Mouse (Mus musculus) forebrain, postnatal 0 days (tissue): Measurements from ENCODE around the gene Atoh8. TPM values are rescaled to one million over a fixed set of nuclear protein-coding genes. Genes with fewer than 3 reads are reported as not detected.

Experiments
- ATAC-seq: fragments of 200-750 bp; cut with Nextera tagmentation; 2 replicates; pipeline ENCODE4 v1.8.0; 2017; ENCODE audit warnings: mild to moderate bottlenecking, moderate library complexity
- DNase-seq: peaks from one replicate; pipeline ENCODE4 v3.0.0-alpha.2; 2015
- H3K27ac ChIP-seq: fragments of 300-500 bp; sonication (generic); 2 replicates; pipeline ENCODE4 v1.5.1; 2014; ENCODE audit warnings: low read depth, mild to moderate bottlenecking, antibody characterized with exemption, low read length, moderate library complexity, mixed read lengths
- H3K27me3 ChIP-seq: fragments of 300-500 bp; sonication (generic); 2 replicates; pipeline ENCODE4 v1.6.1; 2014; ENCODE audit warnings: mild to moderate bottlenecking, low read length, mixed read lengths; ENCODE audit not compliant: insufficient read depth
- H3K36me3 ChIP-seq: fragments of 300-500 bp; sonication (generic); 2 replicates; pipeline ENCODE4 v1.6.1; 2014; ENCODE audit warnings: mild to moderate bottlenecking, moderate library complexity; ENCODE audit not compliant: insufficient read depth
- H3K4me1 ChIP-seq: fragments of 300-500 bp; sonication (generic); 2 replicates; pipeline ENCODE4 v1.6.1; 2014; ENCODE audit warnings: antibody characterized with exemption; ENCODE audit not compliant: insufficient read depth
- H3K4me2 ChIP-seq: fragments of 300-500 bp; sonication (generic); 2 replicates; pipeline ENCODE4 v1.6.1; 2014; ENCODE audit warnings: low read depth, mild to moderate bottlenecking, moderate library complexity
- H3K4me3 ChIP-seq: fragments of 300-500 bp; sonication (generic); 2 replicates; pipeline ENCODE4 v1.5.1; 2014; ENCODE audit warnings: low read depth, low read length, mixed read lengths
- H3K9ac ChIP-seq: fragments of 300-500 bp; sonication (generic); 2 replicates; pipeline ENCODE4 v1.6.1; 2014; ENCODE audit warnings: mild to moderate bottlenecking
- H3K9me3 ChIP-seq: fragments of 300-500 bp; sonication (generic); 2 replicates; pipeline ENCODE4 v1.6.1; 2016; ENCODE audit warnings: low read length
- CTCF ChIP-seq: sonication (generic); IDR thresholded peaks from 2 replicates; pipeline ENCODE4 v1.5.1; 2016; ENCODE audit warnings: antibody characterized with exemption, control low read depth, low read depth
- WGBS: fragments of 180-500 bp; shearing (Covaris S2); extraction: QIAGEN DNeasy Blood & Tissue Kit; methylation state at CpG from one replicate; pipeline ENCODE4 v1.1.7; 2014; 5-methylcytosine and 5-hydroxymethylcytosine counted together
- polyA plus RNA-seq: library from polyadenylated mRNA; unstranded; fragments of >200 nt; fragmentation: Nextera tagmentation; extraction: Ambion mirVana; gene quantifications from 2 replicates; pipeline ENCODE4 v1.2.1, GENCODE M21; 2015
- total RNA-seq: library from RNA; depleted of rRNA; stranded (reverse); fragments of >200 nt; gene quantifications from 2 replicates; pipeline ENCODE4 v1.2.3, GENCODE M21; 2014

Gene Atoh8
- total and polyA plus RNA-seq, 2 experiments from 2014 or later = 3.9 to 6.9 TPM

GRCm38 (mm10) chr6:72190120-72190519, 45.3 kb downstream of the Atoh8 start:
- no peaks in the 10 kb centered on the region for H3K4me1 ChIP-seq
- H3K36me3 ChIP-seq = no peaks in the 10 kb centered on the region
- no peak overlapping the region for H3K9ac ChIP-seq
- DNase-seq = no peak
- no peaks in the 10 kb centered on the region for H3K27me3 ChIP-seq
- ATAC-seq = no peak
- no peak overlapping the region for H3K4me3 ChIP-seq
- no peak for TF ChIP-seq CTCF
- no peak overlapping the region for H3K27ac ChIP-seq
- 48% methylated on average over 6 of the region's 6 CpGs for WGBS
- H3K4me2 ChIP-seq = no peak overlapping the region
- H3K9me3 ChIP-seq = no peaks in the 10 kb centered on the region

GRCm38 (mm10) chr6:72189061-72189863, 46.1 kb downstream of the Atoh8 start:
- ATAC-seq (peak; percentile 41; the same call in 1 of the 2 replicates), DNase-seq (peak; percentile 31)
- peak overlapping the region; percentile 23 for H3K4me3 ChIP-seq
- no peaks in the 10 kb centered on the region for H3K36me3 ChIP-seq
- H3K9me3 ChIP-seq = no peaks in the 10 kb centered on the region
- peak overlapping the region; percentile 51 for H3K4me2 ChIP-seq
- H3K27me3 ChIP-seq = no peaks in the 10 kb centered on the region
- TF ChIP-seq CTCF = no peak
- 7% methylated on average over 29 of the region's 29 CpGs for WGBS
- H3K27ac ChIP-seq = no peak overlapping the region
- H3K4me1 ChIP-seq = no peaks in the 10 kb centered on the region
- peak overlapping the region; percentile 2; the same call in 1 of the 2 replicates for H3K9ac ChIP-seq

- no peak for TF ChIP-seq CTCF
- WGBS = 81% methylated on average over 6 of the region's 6 CpGs
- no peak overlapping the region for H3K27ac ChIP-seq
- DNase-seq (no peak), ATAC-seq (no peak)
- H3K9me3 ChIP-seq = no peaks in the 10 kb centered on the region
- H3K36me3 ChIP-seq = no peaks in the 10 kb centered on the region
- no peak overlapping the region for H3K4me3 ChIP-seq
- H3K27me3 ChIP-seq = no peaks in the 10 kb centered on the region
- H3K4me1 ChIP-seq = no peaks in the 10 kb centered on the region
- no peak overlapping the region for H3K4me2 ChIP-seq
- H3K9ac ChIP-seq = no peak overlapping the region
Observed at GRCm38 (mm10) chr6:72186809-72187208, 48.6 kb downstream of the Atoh8 start.

- no peak overlapping the region for H3K4me2 ChIP-seq
- no peak overlapping the region for H3K27ac ChIP-seq
- WGBS = 6% methylated on average over 6 of the region's 6 CpGs
- no peak overlapping the region for H3K4me3 ChIP-seq
- peak; percentile 98 for TF ChIP-seq CTCF
- H3K9me3 ChIP-seq = no peaks in the 10 kb centered on the region
- peak; percentile 68; the same call in 1 of the 2 replicates for ATAC-seq
- peak; percentile 86 for DNase-seq
- H3K36me3 ChIP-seq = no peaks in the 10 kb centered on the region
- H3K9ac ChIP-seq = no peak overlapping the region
- H3K27me3 ChIP-seq = no peaks in the 10 kb centered on the region
- no peaks in the 10 kb centered on the region for H3K4me1 ChIP-seq
Observed at GRCm38 (mm10) chr6:72185893-72186490, 49.4 kb downstream of the Atoh8 start.

GRCm38 (mm10) chr6:72184576-72184975, 50.8 kb downstream of the Atoh8 start:
- ATAC-seq = no peak
- no peak for TF ChIP-seq CTCF
- Histone ChIP-seq H3K9me3 (no peaks in the 10 kb centered on the region), H3K4me1 (no peaks in the 10 kb centered on the region), H3K9ac (no peak overlapping the region), H3K27ac (no peak overlapping the region), H3K27me3 (no peaks in the 10 kb centered on the region), H3K4me2 (no peak overlapping the region), H3K4me3 (no peak overlapping the region), H3K36me3 (no peaks in the 10 kb centered on the region)
- 77% methylated on average over 5 of the region's 5 CpGs for WGBS
- DNase-seq = no peak

- Histone ChIP-seq H3K4me2 (no peak overlapping the region), H3K36me3 (no peaks in the 10 kb centered on the region), H3K9me3 (no peaks in the 10 kb centered on the region), H3K9ac (no peak overlapping the region), H3K27ac (no peak overlapping the region), H3K27me3 (no peaks in the 10 kb centered on the region), H3K4me1 (no peaks in the 10 kb centered on the region), H3K4me3 (no peak overlapping the region)
- WGBS = 85% methylated on average over 12 of the region's 12 CpGs
- no peak for ATAC-seq
- DNase-seq = no peak
- TF ChIP-seq CTCF = no peak
Observed at GRCm38 (mm10) chr6:72179562-72180502, 55.5 kb downstream of the Atoh8 start.
